Mouse (Mus musculus) midbrain, embryonic 14.5 days (tissue): ENCODE measurements around the gene Olfr247. TPM values are rescaled to one million over a fixed set of nuclear protein-coding genes. Genes with fewer than 3 reads are reported as not detected.
"Not testable (repeated sequence)": the region's sequence is repeated elsewhere in the genome, so short reads cannot be mapped to it uniquely, and the experiment has no call there.

Experiments
- ATAC-seq: fragments of 200-750 bp; cut with Nextera tagmentation; 2 replicates; pipeline ENCODE4 v1.8.0; 2017; ENCODE audit warnings: moderate number of reproducible peaks, moderate library complexity; ENCODE audit not compliant: low FRiP score, low TSS enrichment
- DNase-seq: peaks from one replicate; pipeline ENCODE4 v3.0.0-alpha.2; 2015
- H3K27ac ChIP-seq: fragments of 300-500 bp; sonication (generic); replicated peaks from 2 replicates; pipeline ENCODE4 v1.5.1; 2014; ENCODE audit warnings: mild to moderate bottlenecking, low read depth, low read length, moderate library complexity
- H3K27me3 ChIP-seq: fragments of 300-500 bp; sonication (generic); 2 replicates; pipeline ENCODE4 v1.6.1; 2014; ENCODE audit warnings: low read length, control low read depth, mixed read lengths; ENCODE audit not compliant: control insufficient read depth, insufficient read depth
- H3K36me3 ChIP-seq: fragments of 300-500 bp; sonication (generic); 2 replicates; pipeline ENCODE4 v1.6.1; 2014; ENCODE audit warnings: low read length, control low read depth; ENCODE audit not compliant: control insufficient read depth, insufficient read depth
- H3K4me1 ChIP-seq: fragments of 300-500 bp; sonication (generic); 2 replicates; pipeline ENCODE4 v1.6.1; 2014; ENCODE audit warnings: mild to moderate bottlenecking, antibody characterized with exemption, low read length, control low read depth; ENCODE audit not compliant: control insufficient read depth, insufficient read depth
- H3K4me2 ChIP-seq: fragments of 300-500 bp; sonication (generic); 2 replicates; pipeline ENCODE4 v1.6.1; 2014; ENCODE audit warnings: mild to moderate bottlenecking, low read length, moderate library complexity
- H3K4me3 ChIP-seq: fragments of 300-500 bp; sonication (generic); replicated peaks from 2 replicates; pipeline ENCODE4 v1.5.1; 2014; ENCODE audit warnings: low read depth, low read length
- H3K9ac ChIP-seq: fragments of 300-500 bp; sonication (generic); replicated peaks from 2 replicates; pipeline ENCODE4 v1.6.1; 2014; ENCODE audit warnings: mild to moderate bottlenecking, low read length, moderate library complexity
- H3K9me3 ChIP-seq: fragments of 300-500 bp; sonication (generic); 2 replicates; pipeline ENCODE4 v1.6.1; 2016; ENCODE audit warnings: low read length, control low read depth, mixed read lengths; ENCODE audit not compliant: control insufficient read depth
- WGBS: fragments of 180-500 bp; shearing (Covaris S2); extraction: QIAGEN DNeasy Blood & Tissue Kit; methylation state at CpG from one replicate; pipeline ENCODE4 v1.1.7; 2014; 5-methylcytosine and 5-hydroxymethylcytosine counted together
- polyA plus RNA-seq: library from polyadenylated mRNA; unstranded; fragments of >200 nt; fragmentation: Nextera tagmentation; extraction: Ambion mirVana; gene quantifications from 2 replicates; pipeline ENCODE4 v1.2.1, GENCODE M21; 2014

The Olfr247 gene
- not detected in 2 replicates for polyA plus RNA-seq

DNA sequence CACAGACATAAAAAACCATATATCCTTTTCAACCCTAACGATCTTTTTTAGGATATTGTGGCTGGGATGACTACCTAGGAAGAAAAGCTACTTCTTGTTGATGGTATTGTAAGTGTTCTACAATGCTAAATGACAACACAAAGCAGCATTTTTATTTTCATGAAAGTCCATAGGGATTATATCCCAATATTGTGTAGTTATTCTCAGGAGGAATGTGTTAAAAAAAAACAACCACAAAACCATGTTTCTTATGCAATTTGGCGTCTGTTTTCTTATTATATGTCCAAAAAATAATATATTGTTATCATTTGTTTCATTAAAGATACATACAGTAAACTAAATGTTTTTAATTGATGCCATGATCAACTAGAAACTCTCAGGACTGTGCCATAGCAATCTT lies at the start of gene Olfr247:
Olfr247 (minus strand) TSS at position 101 of the 400 bp plus-strand sequence.
- not testable (repeated sequence) for H3K4me2 ChIP-seq, ATAC-seq, H3K36me3 ChIP-seq, H3K4me3 ChIP-seq, H3K27ac ChIP-seq, H3K9me3 ChIP-seq, H3K27me3 ChIP-seq, DNase-seq, H3K4me1 ChIP-seq, H3K9ac ChIP-seq
- no CpG with 5 or more reads among the region's 2 CpGs for WGBS

DNA sequence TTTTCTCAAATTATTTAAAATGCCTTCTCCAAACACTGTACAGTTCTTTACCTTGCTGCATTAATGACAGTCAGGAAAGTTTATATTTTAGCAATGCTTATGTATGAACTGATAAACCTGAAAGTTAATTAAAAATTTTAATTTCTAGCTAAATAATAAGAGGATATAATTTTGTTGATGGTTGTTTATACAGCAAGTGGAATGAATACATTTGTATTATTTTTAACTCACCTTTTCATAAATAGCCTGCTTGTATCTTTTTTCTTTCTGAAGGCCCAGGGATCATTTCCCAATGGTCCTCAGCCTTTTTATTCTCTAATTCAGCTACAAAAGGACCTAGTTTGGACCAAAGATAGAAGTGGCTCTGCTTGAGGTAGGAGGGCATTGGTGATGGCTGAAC lies 36.4 kb upstream of the Olfr247 start, which contains the start of gene Olfr820:
Olfr820 (plus strand) TSS at position 301 of the 400 bp plus-strand sequence.
- H3K4me1 ChIP-seq, result no peaks in the 10 kb centered on the region
- H3K27me3 ChIP-seq, result no peaks in the 10 kb centered on the region
- no peak within 1 kb of the TSS for H3K4me2 ChIP-seq
- H3K9ac ChIP-seq, result no peak within 1 kb of the TSS
- ATAC-seq, result no peak
- DNase-seq, result no peak
- no peaks in the 10 kb centered on the region for H3K9me3 ChIP-seq
- no peaks in the 10 kb centered on the region for H3K36me3 ChIP-seq
- no peak within 1 kb of the TSS for H3K27ac ChIP-seq
- no peak within 1 kb of the TSS for H3K4me3 ChIP-seq

DNA sequence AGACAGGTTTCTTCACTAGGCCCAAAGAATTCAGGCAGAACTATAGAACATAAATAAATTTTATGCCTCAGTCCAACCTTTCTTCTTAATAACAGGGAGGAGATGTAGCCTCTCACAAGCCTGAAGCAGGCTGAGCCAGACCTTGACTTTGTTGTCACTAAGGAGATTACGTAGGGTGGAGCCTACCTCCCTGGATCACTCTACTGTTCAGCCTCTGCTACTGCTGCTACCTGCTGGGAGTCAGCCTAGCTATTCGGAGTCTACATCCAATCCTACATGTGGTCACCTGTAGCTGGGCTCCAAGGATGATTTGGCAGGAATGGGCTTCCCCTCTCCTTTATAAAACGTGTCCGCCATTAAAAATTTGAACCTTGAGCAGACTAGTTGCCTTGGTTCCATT lies 29.4 kb upstream of the Olfr247 start:
- not testable (repeated sequence) for H3K4me2 ChIP-seq, H3K4me1 ChIP-seq, H3K9ac ChIP-seq, H3K27me3 ChIP-seq, H3K36me3 ChIP-seq, H3K9me3 ChIP-seq, H3K4me3 ChIP-seq, ATAC-seq, DNase-seq, H3K27ac ChIP-seq
- 88% methylated on average over 4 of the region's 4 CpGs for WGBS

DNA sequence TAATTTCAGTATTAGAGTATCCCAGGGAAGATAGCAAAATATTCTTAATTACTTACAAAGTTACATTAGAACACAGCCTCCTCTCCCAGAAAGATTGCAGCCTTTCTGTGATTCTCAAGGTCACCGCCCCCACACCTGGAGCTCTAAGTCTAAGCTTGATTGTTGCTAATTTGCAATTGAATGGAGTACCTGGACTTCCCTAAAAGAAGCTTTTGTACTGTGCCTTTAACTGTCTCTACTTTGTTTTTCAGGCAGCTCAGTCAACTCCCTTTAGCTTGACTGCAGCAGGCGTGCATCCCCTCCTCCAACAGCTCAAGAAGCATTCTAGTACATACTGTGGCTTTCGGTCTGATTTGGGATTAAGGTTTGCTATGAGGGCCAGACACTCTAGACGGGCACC lies 28.2 kb upstream of the Olfr247 start:
- not testable (repeated sequence) for H3K27ac ChIP-seq, H3K4me2 ChIP-seq, H3K4me1 ChIP-seq, ATAC-seq, H3K9me3 ChIP-seq, H3K36me3 ChIP-seq, H3K9ac ChIP-seq, H3K27me3 ChIP-seq, H3K4me3 ChIP-seq, DNase-seq
- 90% methylated on average over 4 of the region's 4 CpGs for WGBS

DNA sequence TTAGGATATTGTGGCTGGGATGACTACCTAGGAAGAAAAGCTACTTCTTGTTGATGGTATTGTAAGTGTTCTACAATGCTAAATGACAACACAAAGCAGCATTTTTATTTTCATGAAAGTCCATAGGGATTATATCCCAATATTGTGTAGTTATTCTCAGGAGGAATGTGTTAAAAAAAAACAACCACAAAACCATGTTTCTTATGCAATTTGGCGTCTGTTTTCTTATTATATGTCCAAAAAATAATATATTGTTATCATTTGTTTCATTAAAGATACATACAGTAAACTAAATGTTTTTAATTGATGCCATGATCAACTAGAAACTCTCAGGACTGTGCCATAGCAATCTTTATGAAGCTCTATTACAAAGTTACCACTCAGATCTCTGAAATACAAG lies 9.0 kb upstream of the Olfr247 start, which contains the start of gene Gm10310:
Gm10310 (minus strand) TSS at position 101 of the 400 bp plus-strand sequence.
- H3K4me1 ChIP-seq, DNase-seq, ATAC-seq, H3K27me3 ChIP-seq, H3K4me3 ChIP-seq, H3K9ac ChIP-seq, H3K27ac ChIP-seq, H3K4me2 ChIP-seq, H3K9me3 ChIP-seq, H3K36me3 ChIP-seq: not testable (repeated sequence)
- WGBS, result no CpG with 5 or more reads among the region's 1 CpGs

DNA sequence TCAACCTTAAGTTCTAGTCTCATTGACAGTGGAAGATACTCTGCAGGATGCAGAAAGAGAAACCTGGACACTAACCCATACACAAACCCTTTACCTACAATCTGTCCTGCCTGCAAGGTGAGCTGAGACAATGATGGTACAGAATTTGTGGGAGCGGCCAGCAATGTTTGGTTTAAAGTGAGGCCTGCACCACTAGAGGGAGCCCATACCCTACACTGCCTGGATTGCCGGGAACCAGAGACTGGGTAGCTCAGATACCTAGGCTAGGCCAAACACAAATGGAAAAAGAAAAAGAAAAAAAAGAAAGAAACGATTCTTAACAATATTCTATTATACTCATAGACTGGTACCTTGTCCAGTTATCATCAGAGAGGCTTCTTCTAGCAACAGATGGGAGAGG lies 5.9 kb upstream of the Olfr247 start:
- not testable (repeated sequence) for DNase-seq, H3K27me3 ChIP-seq, H3K9ac ChIP-seq, ATAC-seq, H3K36me3 ChIP-seq, H3K4me2 ChIP-seq, H3K4me1 ChIP-seq, H3K4me3 ChIP-seq, H3K9me3 ChIP-seq, H3K27ac ChIP-seq
- WGBS, result no CpG with 5 or more reads among the region's 3 CpGs

DNA sequence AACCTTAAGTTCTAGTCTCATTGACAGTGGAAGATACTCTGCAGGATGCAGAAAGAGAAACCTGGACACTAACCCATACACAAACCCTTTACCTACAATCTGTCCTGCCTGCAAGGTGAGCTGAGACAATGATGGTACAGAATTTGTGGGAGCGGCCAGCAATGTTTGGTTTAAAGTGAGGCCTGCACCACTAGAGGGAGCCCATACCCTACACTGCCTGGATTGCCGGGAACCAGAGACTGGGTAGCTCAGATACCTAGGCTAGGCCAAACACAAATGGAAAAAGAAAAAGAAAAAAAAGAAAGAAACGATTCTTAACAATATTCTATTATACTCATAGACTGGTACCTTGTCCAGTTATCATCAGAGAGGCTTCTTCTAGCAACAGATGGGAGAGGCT lies 2.9 kb downstream of the Olfr247 start:
- not testable (repeated sequence) for H3K9ac ChIP-seq, H3K4me1 ChIP-seq, DNase-seq, H3K9me3 ChIP-seq, H3K27ac ChIP-seq, H3K36me3 ChIP-seq, H3K4me2 ChIP-seq, H3K4me3 ChIP-seq, ATAC-seq, H3K27me3 ChIP-seq
- WGBS, result no CpG with 5 or more reads among the region's 3 CpGs

DNA sequence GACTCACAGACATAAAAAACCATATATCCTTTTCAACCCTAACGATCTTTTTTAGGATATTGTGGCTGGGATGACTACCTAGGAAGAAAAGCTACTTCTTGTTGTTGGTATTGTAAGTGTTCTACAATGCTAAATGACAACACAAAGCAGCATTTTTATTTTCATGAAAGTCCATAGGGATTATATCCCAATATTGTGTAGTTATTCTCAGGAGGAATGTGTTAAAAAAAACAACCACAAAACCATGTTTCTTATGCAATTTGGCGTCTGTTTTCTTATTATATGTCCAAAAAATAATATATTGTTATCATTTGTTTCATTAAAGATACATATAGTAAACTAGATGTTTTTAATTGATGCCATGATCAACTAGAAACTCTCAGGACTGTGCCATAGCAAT lies 8.8 kb downstream of the Olfr247 start, which contains the start of gene Olfr819:
Olfr819 (minus strand) TSS at position 101 of the 400 bp plus-strand sequence.
- not testable (repeated sequence) for H3K27ac ChIP-seq, H3K36me3 ChIP-seq, H3K27me3 ChIP-seq, ATAC-seq, H3K9me3 ChIP-seq, H3K4me3 ChIP-seq, H3K9ac ChIP-seq, H3K4me1 ChIP-seq, H3K4me2 ChIP-seq, DNase-seq
- 80% methylated on average over 2 of the region's 2 CpGs for WGBS

DNA sequence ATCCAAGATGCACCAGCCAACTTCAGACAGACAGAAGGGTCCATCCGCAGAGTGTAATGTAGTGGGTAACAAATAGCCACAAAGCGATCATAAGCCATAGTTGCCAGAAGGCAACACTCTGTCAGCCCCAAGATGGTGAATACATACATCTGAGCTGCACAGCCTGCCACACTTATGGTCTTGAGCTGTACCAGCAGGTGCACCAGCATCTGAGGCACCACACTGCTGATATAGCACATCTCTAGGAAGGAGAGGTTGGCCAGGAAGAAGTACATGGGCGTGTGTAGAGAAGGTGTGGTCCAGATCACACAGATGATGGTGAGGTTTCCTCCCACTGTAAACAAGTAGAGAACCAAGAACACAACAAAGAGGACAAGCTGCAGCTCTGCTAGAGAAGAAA lies 9.7 kb downstream of the Olfr247 start:
- H3K27ac ChIP-seq, DNase-seq, H3K4me3 ChIP-seq, H3K9ac ChIP-seq, H3K4me2 ChIP-seq, H3K9me3 ChIP-seq, H3K4me1 ChIP-seq, ATAC-seq, H3K36me3 ChIP-seq, H3K27me3 ChIP-seq: not testable (repeated sequence)
- 97% methylated on average over 2 of the region's 3 CpGs for WGBS
